Mouse (Mus musculus) B cell, adult 62 days (primary cell): ENCODE data around the gene Sept4. TPM values are rescaled to one million over a fixed set of nuclear protein-coding genes. Genes with fewer than 3 reads are reported as not detected.

ENCODE experiments used
- total RNA-seq: library from RNA; stranded (reverse); gene quantifications from 4 replicates; pipeline ENCODE4 v1.2.4, GENCODE M21; 2023

Gene Sept4
- 0.86 to 1.5 TPM (median 1.4 TPM) in 4 replicates for total RNA-seq

GRCm38 (mm10) chr11:87568255-87568953 is at the start of gene Sept4:
TSS of gene Sept4 (plus strand) at chr11:87568903.

GRCm38 (mm10) chr11:87566501-87566900 is 2.2 kb upstream of the Sept4 start, which contains the start of gene Gm11492:
TSS of gene Gm11492 (plus strand) at chr11:87566653.

GRCm38 (mm10) chr11:87591526-87592353 is 23.0 kb downstream of the Sept4 start, which contains the start of gene Mtmr4:
TSS of gene Mtmr4 (plus strand) at chr11:87592162.

GRCm38 (mm10) chr11:87616790-87617474 is 48.2 kb downstream of the Sept4 start, which contains the start of gene Hsf5:
TSS of gene Hsf5 (plus strand) at chr11:87617164.

Other genes with a start within 250 kb of the Sept4 start
- gene Ppm1e, start 209.9 kb upstream of the Sept4 start, total RNA-seq = 5.3 to 7.7 TPM (median 6.2 TPM) in 4 replicates
- 4.4 to 7.7 TPM (median 5.5 TPM) in 4 replicates for gene Rad51c, start 163.9 kb upstream of the Sept4 start, total RNA-seq
- 0.12 to 0.60 TPM (median 0.16 TPM) in 3 of 4 replicates, not detected in the other for gene Tex14, start 163.8 kb upstream of the Sept4 start, total RNA-seq
- not detected in 4 replicates for gene Gm11492, start 2.2 kb upstream of the Sept4 start, total RNA-seq
- gene Mtmr4, start 23.3 kb downstream of the Sept4 start, total RNA-seq = 41.5 to 51.9 TPM (median 47.3 TPM) in 4 replicates
- gene Hsf5, start 48.3 kb downstream of the Sept4 start, total RNA-seq = 0.16 to 0.45 TPM (median 0.23 TPM) in 3 of 4 replicates, not detected in the other
- gene Rnf43, start 93.8 kb downstream of the Sept4 start, total RNA-seq = 5.7 to 9.3 TPM (median 6.0 TPM) in 4 replicates
- gene Supt4a, start 168.6 kb downstream of the Sept4 start, total RNA-seq = 129 to 138 TPM (median 134 TPM) in 4 replicates
- 10.0 to 14.4 TPM (median 11.1 TPM) in 4 replicates for gene Tspoap1, start 191.6 kb downstream of the Sept4 start, total RNA-seq
- 0.54 to 1.1 TPM in 2 of 4 replicates, not detected in the others for gene Mpo, start 224.7 kb downstream of the Sept4 start, total RNA-seq